Mouse (Mus musculus): ENCODE measurements at regions not wholly inside any gene's neighbourhood (a gene's known extent, or its start where the extent isn't known, plus 50 kb on each side); places are given as distances from the start of the nearest gene placed in this dataset.

- no peak for DNase-seq (ENCODE audit: inconsistent ontology term)
Measured at GRCm38 (mm10) chr11:28655169-28655846, 71.2 kb upstream of the Ccdc85a start.

- peak; percentile 3 for DNase-seq (ENCODE audit: inconsistent ontology term)
Measured at GRCm38 (mm10) chr11:28649446-28649845, 65.3 kb upstream of the Ccdc85a start.

GRCm38 (mm10) chr11:28648916-28649315, 64.8 kb upstream of the Ccdc85a start:
- DNase-seq (ENCODE audit: inconsistent ontology term) = peak; percentile 9

GRCm38 (mm10) chr11:28639081-28639480, 55.0 kb upstream of the Ccdc85a start:
- no peak for DNase-seq (ENCODE audit: inconsistent ontology term)

- DNase-seq (ENCODE audit: inconsistent ontology term) = peak; percentile 5
Measured at GRCm38 (mm10) chr11:28636752-28637151, 52.6 kb upstream of the Ccdc85a start.
